Mouse (Mus musculus) stomach, postnatal 0 days (tissue): ENCODE measurements around the gene Cap1.

Source experiments
- CTCF ChIP-seq: IDR thresholded peaks from 2 replicates; pipeline ENCODE4 v1.5.1; 2016; ENCODE audit warnings: antibody characterized with exemption, low read depth, mild to moderate bottlenecking, moderate library complexity
- EP300 ChIP-seq: optimal IDR thresholded peaks from 2 replicates; pipeline ENCODE3; 2016; ENCODE audit warnings: antibody characterized with exemption

DNA sequence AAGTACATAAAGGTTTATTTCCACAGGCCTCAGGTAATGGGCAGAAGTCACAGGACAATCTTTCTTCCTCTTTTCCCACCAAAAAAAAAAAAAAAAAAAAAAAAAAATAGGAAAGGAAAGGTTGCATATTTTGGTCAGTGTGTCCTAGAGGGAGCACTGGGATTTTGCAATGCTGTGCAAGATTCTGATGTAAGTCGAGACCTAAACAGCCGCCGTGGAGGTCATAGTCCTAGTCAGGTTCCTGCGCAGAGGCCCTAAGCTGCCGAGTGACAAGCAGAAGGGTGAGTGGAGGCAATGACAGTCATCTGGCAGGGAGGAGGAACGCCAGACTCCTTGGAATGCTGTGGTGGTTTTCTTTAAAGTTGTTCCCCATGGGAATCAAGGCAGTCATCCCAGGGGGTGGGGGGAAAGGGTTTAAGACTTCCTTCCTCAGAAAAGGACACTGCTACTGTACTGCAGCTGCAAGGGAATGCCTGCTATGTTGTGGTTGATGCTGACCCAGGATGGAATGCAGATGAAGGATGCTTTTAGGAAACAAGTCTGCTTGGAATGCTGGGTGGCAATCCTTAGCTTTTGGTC is 26.7 kb downstream of the Cap1 start:
- TF ChIP-seq CTCF (no peak), EP300 (no peak)
